Mouse (Mus musculus): ENCODE results near the gene Tnfsf12.

- TF ChIP-seq CTCF (IDR thresholded peaks at IDR 0.05) (0 out of 2 replicates have a peak, but pooled peaks have one; percentile 7), EP300 (IDR thresholded peaks at IDR 0.05) (no peak)
Measured at GRCm38 (mm10) chr11:69656065-69656455, 39.6 kb downstream of the Tnfsf12 start.
